ENCODE assay signal across 8 mouse cellular contexts in the genomic region with DNA sequence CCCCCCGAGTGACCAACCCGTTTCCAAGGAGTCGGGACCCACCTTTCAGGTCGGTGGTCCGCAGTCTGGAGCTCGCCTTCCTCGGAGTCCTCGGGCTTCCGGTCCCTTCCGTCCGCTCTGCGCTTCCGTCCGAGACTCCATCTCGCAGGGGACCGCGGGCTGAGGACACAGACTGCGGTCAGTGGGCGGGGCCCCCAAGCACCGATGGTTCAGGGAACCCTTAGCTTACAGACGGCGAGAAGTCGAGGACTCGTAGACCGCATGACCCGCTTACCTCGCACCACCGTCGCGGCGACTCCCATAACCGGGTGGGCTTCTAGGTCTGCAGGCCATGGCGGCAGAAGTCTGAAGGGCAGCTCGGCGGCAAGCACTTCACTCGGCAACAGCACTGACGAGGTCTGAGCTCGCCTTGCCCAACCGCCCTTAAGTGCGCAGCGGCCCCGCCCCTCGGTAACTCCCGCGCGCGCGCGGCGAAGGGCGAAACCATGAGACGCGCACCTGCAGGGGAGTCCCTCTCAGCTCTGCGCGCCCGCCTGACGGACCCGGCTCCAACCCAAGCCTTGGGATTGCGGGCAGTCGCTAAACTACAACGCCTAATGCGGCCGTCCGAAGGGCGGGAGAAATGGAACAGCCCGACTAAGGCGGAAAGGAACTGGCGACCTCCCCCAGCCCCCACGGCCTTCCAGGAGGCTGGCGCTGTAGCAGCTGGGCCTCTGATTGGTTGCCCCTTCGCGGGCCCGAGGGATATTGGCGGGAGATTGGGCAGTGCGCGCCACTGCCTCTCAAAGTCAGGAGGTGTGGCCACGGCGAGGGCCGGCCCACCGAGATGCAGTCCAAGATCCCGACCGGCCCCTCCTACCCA. TPM values are rescaled to one million over a fixed set of nuclear protein-coding genes. Genes with fewer than 3 reads are reported as not detected.
DNase-seq lines count a peak whose midpoint lies in the region; ATAC-seq lines count a peak whose summit lies in the region.

A gene (minus strand): TSS at position 654 of the 862 bp plus-strand sequence.

- H3K27ac ChIP-seq in hindbrain, embryonic 15.5 days (replicated peaks): peak within 1 kb of the TSS; percentile 97

- WGBS in hindbrain, embryonic 15.5 days: under 1% methylated on average over 76 of the region's 82 CpGs

- peak within 1 kb of the TSS; percentile 71 for H3K4me3 ChIP-seq in hindbrain, embryonic 15.5 days

- peaks cover 17% of the 10 kb centered on the region for H3K36me3 ChIP-seq in hindbrain, embryonic 15.5 days

- peak; percentile 97 for ATAC-seq in hindbrain, embryonic 15.5 days (ENCODE audit: low FRiP score, low read depth)

- peak; percentile 98 for DNase-seq in R1 (ENCODE audit: low read depth, low spot score)
- DNase-seq in cerebellum, postnatal 25 days: peak; percentile 96 to 97
- peak; percentile 95 to 97 for DNase-seq in frontal cortex, postnatal 36 days (ENCODE audit: low spot score in 2 of 2)
- peak; percentile 94 for DNase-seq in left cerebral cortex, adult 11 months (ENCODE audit: low spot score)
- peak; percentile 97 to 99 for DNase-seq in lung, postnatal 4 days
- peak; percentile 94 for DNase-seq in retina, postnatal 7 days (ENCODE audit: low read depth, low spot score)
- DNase-seq in urinary bladder, adult 2 months (ENCODE audit: low spot score): peak; percentile 97

- peak within 1 kb of the TSS; percentile 72 for H3K4me2 ChIP-seq in hindbrain, embryonic 15.5 days

- peaks cover 39% of the 10 kb centered on the region for H3K4me1 ChIP-seq in hindbrain, embryonic 15.5 days (replicated peaks)

- peak within 1 kb of the TSS; percentile 75 for H3K9ac ChIP-seq in hindbrain, embryonic 15.5 days

- H3K9me3 ChIP-seq in hindbrain, embryonic 15.5 days: no peaks in the 10 kb centered on the region

- no peaks in the 10 kb centered on the region for H3K27me3 ChIP-seq in hindbrain, embryonic 15.5 days

RNA-seq across cellular contexts. Expression of the gene that starts here (rescaled TPM):
- 118 and 127 TPM in 2 replicates for polyA plus RNA-seq in hindbrain, embryonic 15.5 days (2015; fragmentation: Nextera tagmentation; extraction: Ambion mirVana)
- polyA plus RNA-seq in urinary bladder, adult 2 months (2012; rRNA removed): 24.1 and 28.1 TPM in 2 replicates

Comparison
In these comparisons a context has a peak if more than half of its experiments do, and no peak if none do; other contexts are left out.
1. Peak in every context shown above with its lines: DNase-seq, ATAC-seq, H3K4me3 ChIP-seq and H3K27ac ChIP-seq.